Mouse (Mus musculus) stomach, postnatal 0 days (tissue): ENCODE results near the gene Elmo1.

Experiments used
- CTCF ChIP-seq: IDR thresholded peaks from 2 replicates; pipeline ENCODE4 v1.5.1; 2016; ENCODE audit warnings: antibody characterized with exemption, low read depth, mild to moderate bottlenecking, moderate library complexity
- EP300 ChIP-seq: optimal IDR thresholded peaks from 2 replicates; pipeline ENCODE3; 2016; ENCODE audit warnings: antibody characterized with exemption

- TF ChIP-seq EP300 (no peak), CTCF (no peak)
Measured at GRCm38 (mm10) chr13:20556739-20557138, 466.3 kb downstream of the Elmo1 start.
